ENCODE assay signal across 7 mouse cellular contexts in genomic region chr5:139754753-139755152, GRCm38 (mm10). TPM values are rescaled to one million over a fixed set of nuclear protein-coding genes. Genes with fewer than 3 reads are reported as not detected.
DNase-seq lines count a peak whose midpoint lies in the region; ATAC-seq and TF ChIP-seq lines count a peak whose summit lies in the region.

No protein-coding gene starts in this region.

- peak; percentile 86 for TF ChIP-seq CTCF in brain, embryonic 14.5 days (IDR thresholded peaks at IDR 0.05; ENCODE audit: borderline replicate concordance, extremely low read depth, insufficient read depth, insufficient read length)

- no peak overlapping the region for H3K4me2 ChIP-seq in liver, embryonic 11.5 days

- H3K9ac ChIP-seq in liver, embryonic 11.5 days (ENCODE audit: low read depth, low read length): no peak overlapping the region

- H3K27ac ChIP-seq in liver, embryonic 11.5 days (ENCODE audit: low read depth, low read length): no peak overlapping the region

- H3K4me3 ChIP-seq in liver, embryonic 11.5 days (ENCODE audit: low read depth, low read length): no peak overlapping the region

- no peaks in the 10 kb centered on the region for H3K9me3 ChIP-seq in liver, embryonic 11.5 days (ENCODE audit: control insufficient read depth, low read length)

- no peaks in the 10 kb centered on the region for H3K27me3 ChIP-seq in liver, embryonic 11.5 days (replicated peaks; ENCODE audit: control insufficient read depth, insufficient read depth, low read length)

- DNase-seq in liver (peak; percentile 74), MN1 (ENCODE audit: low spot score) (peak; percentile 53)
- no peak for DNase-seq in liver, embryonic 11.5 days (ENCODE audit: low spot score)
- peak; percentile 63 for DNase-seq in brain, embryonic 14.5 days (ENCODE audit: low read depth)
- DNase-seq in forelimb bud, embryonic 11.5 days (ENCODE audit: low read depth, low spot score): peak; percentile 49
- DNase-seq in left cerebral cortex, postnatal 36 days (ENCODE audit: low spot score in 2 of 2): peak; percentile 53 to 60
- DNase-seq in right cerebral cortex, adult 2 months (ENCODE audit: low spot score in 2 of 2): peak; percentile 56 to 64

- peaks cover 28% of the 10 kb centered on the region for H3K36me3 ChIP-seq in liver, embryonic 11.5 days (ENCODE audit: control insufficient read depth, insufficient read depth, low read length)

- intact Hi-C loops in left cerebral cortex, postnatal 36 days (cut with DNase I): no loop called here

- no peak for ATAC-seq in liver, embryonic 11.5 days (replicated peaks; ENCODE audit: low FRiP score)

- WGBS in liver, embryonic 11.5 days: 32% methylated on average over 12 of the region's 12 CpGs

- no peak for TF ChIP-seq POLR2A in brain, embryonic 14.5 days (IDR thresholded peaks at IDR 0.05; ENCODE audit: borderline replicate concordance, extremely low read depth, insufficient read depth, insufficient read length, poor library complexity, severe bottlenecking)

- H3K4me1 ChIP-seq in liver, embryonic 11.5 days (replicated peaks; ENCODE audit: control insufficient read depth, insufficient read depth, low read length): no peaks in the 10 kb centered on the region

RNA-seq across cellular contexts. Expression of gene Micall2, which starts 18.6 kb away (rescaled TPM):
- 17.1 and 18.5 TPM in 2 replicates for polyA plus RNA-seq in liver, embryonic 11.5 days (2014; fragmentation: Nextera tagmentation; extraction: Ambion mirVana)
- polyA plus RNA-seq in brain, embryonic 14.5 days (2012; rRNA removed): 7.7 and 11.8 TPM in 2 replicates
- total RNA-seq in left cerebral cortex, postnatal 36 days (2021): 1 to 10 TPM; 1.7 to 3.4 TPM

RNA-seq across cellular contexts. Expression of gene Ints1, which starts 20.7 kb away (rescaled TPM):
- 34.9 TPM in 2 replicates for polyA plus RNA-seq in liver, embryonic 11.5 days (2014; fragmentation: Nextera tagmentation; extraction: Ambion mirVana)
- 56.5 and 72.9 TPM in 2 replicates for polyA plus RNA-seq in brain, embryonic 14.5 days (2012; rRNA removed)
- 10 to 100 TPM; 95.5 to 96.2 TPM for total RNA-seq in left cerebral cortex, postnatal 36 days (2021)

RNA-seq across cellular contexts. Expression of gene Mafk, which starts 36.6 kb away (rescaled TPM):
- 30.4 and 35.1 TPM in 2 replicates for polyA plus RNA-seq in liver, embryonic 11.5 days (2014; fragmentation: Nextera tagmentation; extraction: Ambion mirVana)
- 12.6 and 13.6 TPM in 2 replicates for polyA plus RNA-seq in brain, embryonic 14.5 days (2012; rRNA removed)
- total RNA-seq in left cerebral cortex, postnatal 36 days (2021): 1 to 10 TPM; 8.2 to 8.8 TPM
